Mouse (Mus musculus) brain, embryonic 14.5 days (tissue): Measurements from ENCODE around the gene Lca5l.

ENCODE experiments used
- CTCF ChIP-seq: fragments of 200-500 bp; IDR thresholded peaks from 2 replicates; pipeline ENCODE4 v1.5.1; 2012; ENCODE audit warnings: inconsistent platforms, mild to moderate bottlenecking, moderate library complexity, borderline replicate concordance; ENCODE audit not compliant: insufficient read depth, insufficient read length; ENCODE audit errors: extremely low read depth
- POLR2A ChIP-seq: fragments of 200-500 bp; IDR thresholded peaks from 2 replicates; pipeline ENCODE4 v1.6.1; 2012; ENCODE audit warnings: mild to moderate bottlenecking, inconsistent platforms, borderline replicate concordance; ENCODE audit not compliant: poor library complexity, insufficient read depth, insufficient read length, severe bottlenecking; ENCODE audit errors: extremely low read depth

DNA sequence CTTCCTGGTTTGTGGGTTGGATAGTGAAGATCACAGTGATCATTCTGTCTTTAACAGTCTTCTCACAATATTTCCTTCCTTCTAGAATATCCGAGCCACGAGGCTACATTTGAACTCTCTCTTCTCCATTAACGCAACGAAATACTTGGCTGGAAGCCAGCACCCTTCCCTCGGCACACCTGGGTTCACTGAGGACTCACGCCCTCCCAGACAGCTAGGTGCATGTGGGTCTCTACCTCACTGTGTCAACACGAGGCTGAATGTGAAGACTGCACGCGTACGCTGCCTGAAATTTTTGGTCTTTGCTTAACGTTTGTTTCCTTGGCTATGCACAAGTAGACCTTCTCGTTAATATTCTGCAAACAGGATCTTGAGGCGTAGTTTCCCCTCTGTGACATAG lies 36.4 kb upstream of the Lca5l start:
- TF ChIP-seq CTCF, result no peak
- no peak for TF ChIP-seq POLR2A
